Mouse (Mus musculus) heart, embryonic 12.5 days (tissue): ENCODE measurements around the gene Sema5b. TPM values are rescaled to one million over a fixed set of nuclear protein-coding genes. Genes with fewer than 3 reads are reported as not detected.

ENCODE experiments used
- ATAC-seq: fragments of 200-750 bp; cut with Nextera tagmentation; 2 replicates; pipeline ENCODE4 v1.8.0; 2017; ENCODE audit warnings: moderate TSS enrichment, moderate library complexity; ENCODE audit not compliant: insufficient number of reproducible peaks, low FRiP score
- H3K27ac ChIP-seq: fragments of 300-500 bp; sonication (generic); 2 replicates; pipeline ENCODE4 v1.5.1; 2016; ENCODE audit warnings: mild to moderate bottlenecking, moderate library complexity; ENCODE audit not compliant: poor library complexity, severe bottlenecking
- H3K27me3 ChIP-seq: fragments of 300-500 bp; sonication (generic); replicated peaks from 2 replicates; pipeline ENCODE4 v1.6.1; 2016; ENCODE audit warnings: mild to moderate bottlenecking, moderate library complexity
- H3K36me3 ChIP-seq: fragments of 300-500 bp; sonication (generic); 2 replicates; pipeline ENCODE4 v1.6.1; 2016; ENCODE audit warnings: mild to moderate bottlenecking, moderate library complexity
- H3K4me1 ChIP-seq: fragments of 300-500 bp; sonication (generic); replicated peaks from 2 replicates; pipeline ENCODE4 v1.6.1; 2016; ENCODE audit warnings: mild to moderate bottlenecking
- H3K4me2 ChIP-seq: fragments of 300-500 bp; sonication (generic); 2 replicates; pipeline ENCODE4 v1.6.1; 2016; ENCODE audit warnings: mild to moderate bottlenecking, moderate library complexity
- H3K4me3 ChIP-seq: fragments of 300-500 bp; sonication (generic); 2 replicates; pipeline ENCODE4 v1.5.1; 2016; ENCODE audit warnings: mild to moderate bottlenecking
- H3K9ac ChIP-seq: fragments of 300-500 bp; sonication (generic); 2 replicates; pipeline ENCODE4 v1.6.1; 2016; ENCODE audit warnings: mild to moderate bottlenecking, moderate library complexity
- H3K9me3 ChIP-seq: fragments of 300-500 bp; sonication (generic); replicated peaks from 2 replicates; pipeline ENCODE4 v1.6.1; 2016; ENCODE audit warnings: mild to moderate bottlenecking, moderate library complexity
- WGBS: fragments of 180-500 bp; shearing (Covaris S2); methylation state at CpG from one replicate; pipeline ENCODE4 v1.1.7; 2016; 5-methylcytosine and 5-hydroxymethylcytosine counted together
- polyA plus RNA-seq: library from polyadenylated mRNA; unstranded; fragments of >200 nt; fragmentation: Nextera tagmentation; extraction: Ambion mirVana; gene quantifications from 2 replicates; pipeline ENCODE4 v1.2.1, GENCODE M21; 2016

Sema5b gene
- 2.7 and 3.2 TPM in 2 replicates for polyA plus RNA-seq

DNA sequence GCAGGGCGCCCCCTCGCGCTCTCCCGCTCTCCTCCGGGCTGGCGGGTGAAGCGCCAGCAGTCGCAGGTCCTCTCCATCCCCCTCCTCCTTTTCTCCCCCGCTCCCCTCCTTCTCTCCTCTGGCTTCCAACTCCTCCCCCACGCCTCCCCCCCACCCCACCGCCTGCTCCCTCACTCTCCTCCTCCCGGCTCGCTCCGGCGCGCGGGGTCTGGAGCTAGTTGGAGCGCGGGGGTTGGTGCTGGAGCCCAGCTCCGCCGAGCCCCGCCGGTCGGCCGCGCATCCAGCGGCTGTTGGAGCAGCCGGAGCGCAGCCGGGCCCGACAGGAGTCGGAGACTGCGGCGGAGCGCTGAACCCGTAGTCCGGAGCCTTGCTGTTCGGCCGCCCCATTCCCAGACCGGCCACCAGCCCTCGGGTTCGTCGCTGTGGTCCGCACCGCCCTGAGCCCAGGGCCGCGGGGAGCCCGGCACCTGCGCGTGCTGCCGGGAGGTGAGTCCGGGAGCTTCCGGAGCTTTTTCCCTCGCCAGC, at the start of gene Sema5b:
Gene Sema5b (plus strand): TSS at position 29 of the 525 bp plus-strand sequence.
- peak within 1 kb of the TSS; percentile 49 for H3K4me3 ChIP-seq
- no peak within 1 kb of the TSS for H3K27ac ChIP-seq
- peak; percentile 70; the same call in 1 of the 2 replicates for ATAC-seq
- H3K9ac ChIP-seq, result peak within 1 kb of the TSS; percentile 64
- no peaks in the 10 kb centered on the region for H3K36me3 ChIP-seq
- WGBS, result 0% methylated on average over 54 of the region's 54 CpGs
- no peaks in the 10 kb centered on the region for H3K9me3 ChIP-seq
- peaks cover 19% of the 10 kb centered on the region for H3K4me1 ChIP-seq
- H3K27me3 ChIP-seq, result peaks cover 85% of the 10 kb centered on the region
- peak within 1 kb of the TSS; percentile 81 for H3K4me2 ChIP-seq

DNA sequence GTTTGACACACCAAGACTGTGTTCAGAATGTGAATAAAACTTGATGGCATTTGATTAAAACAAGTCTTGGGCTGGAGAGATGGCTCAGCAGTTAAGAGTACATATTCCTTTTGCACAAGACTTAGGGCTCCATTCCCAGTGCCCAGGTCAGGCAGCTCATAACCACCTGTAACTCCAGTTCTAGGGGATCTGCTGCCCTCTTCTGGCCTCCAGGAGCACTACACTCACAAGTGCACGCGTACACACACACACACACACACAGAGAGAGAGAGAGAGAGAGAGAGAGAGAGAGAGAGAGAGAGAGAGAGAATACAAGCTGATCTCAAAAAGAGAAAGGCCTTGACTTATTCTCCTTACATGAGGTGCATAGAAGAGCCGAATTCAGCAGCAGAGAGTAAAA, 40.6 kb upstream of the Sema5b start:
- no peaks in the 10 kb centered on the region for H3K9me3 ChIP-seq
- no peaks in the 10 kb centered on the region for H3K27me3 ChIP-seq
- 88% methylated on average over 3 of the region's 3 CpGs for WGBS
- ATAC-seq, result no peak
- no peak overlapping the region for H3K27ac ChIP-seq
- H3K4me1 ChIP-seq, result peaks cover 10% of the 10 kb centered on the region
- no peak overlapping the region for H3K4me2 ChIP-seq
- H3K9ac ChIP-seq, result no peak overlapping the region
- no peaks in the 10 kb centered on the region for H3K36me3 ChIP-seq
- no peak overlapping the region for H3K4me3 ChIP-seq

DNA sequence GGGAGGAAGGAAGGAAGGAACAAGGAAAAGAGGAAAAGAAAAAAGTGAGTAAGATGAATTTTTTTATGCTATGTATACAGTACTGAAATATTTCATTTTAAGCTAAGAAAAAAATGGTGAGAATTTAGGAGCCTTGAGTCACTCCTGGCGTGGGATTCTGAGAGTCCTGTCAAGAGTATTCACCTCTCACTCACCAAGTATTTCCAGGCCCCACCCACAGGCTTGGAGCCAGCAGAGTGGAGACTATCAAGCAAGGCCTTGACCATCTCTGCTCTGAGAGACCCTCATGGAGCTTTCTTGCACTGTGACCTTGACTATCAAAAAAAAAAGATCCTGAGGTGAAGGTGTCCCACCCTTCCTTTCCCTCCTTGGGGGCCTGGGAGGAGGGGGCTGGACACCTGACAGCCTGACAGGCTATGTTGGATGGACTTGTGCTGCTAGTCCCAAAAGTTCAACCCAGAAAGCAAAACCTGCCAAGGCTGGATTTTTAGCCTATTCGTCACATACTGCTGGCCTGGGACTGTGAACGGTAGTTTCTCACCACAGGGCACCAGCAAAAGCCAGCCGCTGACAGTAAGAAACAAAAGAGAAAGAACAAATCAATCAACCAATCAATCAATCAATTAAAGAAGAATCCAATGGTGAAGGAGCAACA, 39.7 kb upstream of the Sema5b start:
- Histone ChIP-seq H3K4me3 (no peak overlapping the region), H3K9ac (no peak overlapping the region), H3K27me3 (no peaks in the 10 kb centered on the region), H3K4me2 (no peak overlapping the region), H3K9me3 (no peaks in the 10 kb centered on the region), H3K4me1 (peaks cover 10% of the 10 kb centered on the region), H3K27ac (no peak overlapping the region), H3K36me3 (no peaks in the 10 kb centered on the region)
- no peak for ATAC-seq
- WGBS, result 74% methylated on average over 4 of the region's 4 CpGs

DNA sequence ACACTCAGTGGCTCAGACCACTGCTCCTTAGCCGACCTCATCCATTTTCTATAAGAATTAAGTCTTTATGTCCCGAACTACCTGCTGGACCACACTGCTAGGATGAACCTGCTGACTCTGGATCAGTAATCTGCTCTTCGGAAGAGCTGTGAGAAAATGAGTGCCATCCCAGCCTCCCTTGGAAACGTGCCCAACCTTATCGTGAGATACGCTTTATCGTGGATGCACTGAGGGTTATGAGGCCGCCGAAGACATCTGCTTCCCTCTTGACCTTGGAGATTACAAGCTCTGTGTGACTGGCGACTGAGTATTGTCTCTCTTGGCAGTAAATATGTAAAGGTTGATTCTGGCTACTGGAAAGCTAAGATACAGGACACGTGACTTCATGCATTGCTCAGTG, 38.5 kb upstream of the Sema5b start:
- H3K9me3 ChIP-seq, result no peaks in the 10 kb centered on the region
- H3K4me1 ChIP-seq, result peaks cover 10% of the 10 kb centered on the region
- H3K9ac ChIP-seq, result no peak overlapping the region
- H3K36me3 ChIP-seq, result no peaks in the 10 kb centered on the region
- no peak overlapping the region for H3K4me2 ChIP-seq
- WGBS, result 60% methylated on average over 11 of the region's 11 CpGs
- ATAC-seq, result no peak
- H3K27ac ChIP-seq, result no peak overlapping the region
- no peak overlapping the region for H3K4me3 ChIP-seq
- no peaks in the 10 kb centered on the region for H3K27me3 ChIP-seq

DNA sequence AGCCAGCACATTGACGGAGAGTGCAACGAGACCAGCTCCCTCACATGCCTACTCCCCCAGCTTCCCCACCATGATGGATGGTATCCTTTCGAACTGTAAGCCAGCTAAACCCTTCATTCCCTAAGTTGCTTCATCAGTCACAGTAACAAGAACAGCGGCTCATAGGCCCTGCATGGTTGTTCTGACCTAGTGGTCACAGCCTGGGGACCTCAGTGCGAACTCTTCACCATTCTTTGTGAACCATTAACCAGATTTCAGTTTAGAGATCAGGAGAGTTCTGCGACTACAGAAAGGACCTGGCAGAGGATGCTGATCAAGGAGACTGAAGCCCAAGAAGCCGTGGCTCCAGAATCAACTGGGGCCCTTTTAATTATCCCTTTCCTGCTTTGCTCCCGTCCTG, 36.7 kb upstream of the Sema5b start:
- ATAC-seq, result no peak
- Histone ChIP-seq H3K9me3 (no peaks in the 10 kb centered on the region), H3K4me3 (no peak overlapping the region), H3K36me3 (no peaks in the 10 kb centered on the region), H3K9ac (no peak overlapping the region), H3K27ac (no peak overlapping the region), H3K27me3 (no peaks in the 10 kb centered on the region), H3K4me1 (peaks cover 13% of the 10 kb centered on the region), H3K4me2 (no peak overlapping the region)
- 86% methylated on average over 8 of the region's 8 CpGs for WGBS

DNA sequence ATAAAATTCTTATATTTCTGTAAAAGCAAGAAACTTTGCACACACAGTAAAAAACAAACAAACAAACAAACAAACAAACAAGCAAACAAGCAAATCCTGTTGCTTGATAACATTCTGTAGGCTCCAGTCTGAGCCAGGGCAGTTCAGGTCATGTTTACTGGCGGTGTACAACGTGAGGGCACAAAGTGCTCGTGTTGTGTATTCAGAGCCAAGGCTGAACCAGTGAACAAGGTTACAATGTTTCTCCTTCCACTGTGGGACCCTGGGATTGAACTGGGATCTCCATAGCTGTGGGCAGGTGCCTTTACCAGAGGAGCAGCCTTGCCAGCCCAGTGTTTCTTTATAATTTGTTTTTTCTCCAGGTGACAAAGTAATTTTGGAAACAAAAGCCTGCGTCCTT, 35.2 kb upstream of the Sema5b start:
- ATAC-seq, result no peak
- WGBS, result 79% methylated on average over 4 of the region's 4 CpGs
- H3K36me3 ChIP-seq, result no peaks in the 10 kb centered on the region
- no peak overlapping the region for H3K27ac ChIP-seq
- H3K4me1 ChIP-seq, result peaks cover 21% of the 10 kb centered on the region
- no peak overlapping the region for H3K9ac ChIP-seq
- no peaks in the 10 kb centered on the region for H3K9me3 ChIP-seq
- H3K4me2 ChIP-seq, result no peak overlapping the region
- no peak overlapping the region for H3K4me3 ChIP-seq
- H3K27me3 ChIP-seq, result no peaks in the 10 kb centered on the region

DNA sequence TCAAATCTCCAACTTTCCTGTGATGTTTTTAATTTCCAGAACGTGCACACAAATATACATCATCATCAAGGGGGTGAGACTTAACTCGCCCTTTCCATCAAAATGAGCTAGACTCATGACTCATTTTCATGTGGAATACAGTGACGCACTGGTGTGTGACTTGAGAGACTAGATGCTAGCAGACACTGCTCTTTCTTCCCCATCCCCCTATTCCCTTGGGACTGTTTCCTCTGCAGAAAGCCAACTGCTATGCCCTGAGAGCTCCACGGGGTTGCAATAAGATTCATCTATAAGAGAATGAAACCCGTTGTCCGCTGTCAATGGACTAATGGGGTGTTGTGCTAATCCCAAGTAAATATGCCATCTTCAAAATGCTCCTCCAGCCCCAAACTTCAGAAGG, 32.4 kb upstream of the Sema5b start:
- no peak for ATAC-seq
- no peaks in the 10 kb centered on the region for H3K27me3 ChIP-seq
- H3K27ac ChIP-seq, result no peak overlapping the region
- H3K4me3 ChIP-seq, result no peak overlapping the region
- WGBS, result 76% methylated on average over 6 of the region's 6 CpGs
- H3K4me2 ChIP-seq, result no peak overlapping the region
- H3K9me3 ChIP-seq, result 0 out of 2 replicates have a peak, but pooled peaks cover 5% of the 10 kb centered on the region
- H3K36me3 ChIP-seq, result no peaks in the 10 kb centered on the region
- H3K4me1 ChIP-seq, result peaks cover 11% of the 10 kb centered on the region
- H3K9ac ChIP-seq, result no peak overlapping the region

DNA sequence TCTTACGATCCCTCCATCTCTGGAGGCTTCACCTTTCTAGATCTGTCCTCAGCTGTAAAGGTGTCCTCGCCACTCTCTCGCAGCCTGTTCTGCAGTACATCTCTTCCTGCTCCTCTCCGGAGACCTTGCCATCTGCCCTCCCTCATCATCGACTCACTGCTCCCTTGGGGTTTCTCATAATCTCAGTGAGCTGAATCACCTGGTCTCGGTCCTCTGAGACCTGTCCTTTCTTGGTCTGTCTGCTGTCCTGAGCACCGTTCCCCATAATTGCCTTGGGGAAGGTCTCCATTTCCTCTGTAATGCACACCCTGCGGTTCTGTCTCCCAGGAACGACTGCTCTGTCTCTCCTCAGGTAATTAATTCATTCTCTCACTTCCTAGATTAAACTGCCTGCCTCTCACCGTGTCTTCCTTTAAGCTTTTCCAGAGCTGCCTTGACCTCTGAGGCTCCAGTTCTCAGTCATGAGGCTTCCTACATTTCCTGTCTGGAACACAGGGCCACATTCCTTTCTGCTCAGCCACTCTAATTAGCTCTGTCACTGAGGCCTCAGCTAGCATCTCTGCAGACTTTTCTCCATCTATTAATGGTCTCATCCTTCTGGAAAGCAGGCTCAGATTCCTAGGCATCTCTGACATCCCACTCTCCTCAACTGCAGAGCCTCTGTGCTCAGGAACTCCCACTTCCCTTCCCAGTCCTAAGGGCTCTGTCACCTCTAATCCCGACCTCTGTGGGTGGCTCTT, 31.4 kb upstream of the Sema5b start:
- ATAC-seq, result no peak
- H3K9me3 ChIP-seq, result 0 out of 2 replicates have a peak, but pooled peaks cover 5% of the 10 kb centered on the region
- no peak overlapping the region for H3K4me2 ChIP-seq
- H3K27me3 ChIP-seq, result no peaks in the 10 kb centered on the region
- no peak overlapping the region for H3K4me3 ChIP-seq
- no peaks in the 10 kb centered on the region for H3K36me3 ChIP-seq
- H3K27ac ChIP-seq, result no peak overlapping the region
- no peak overlapping the region for H3K9ac ChIP-seq
- 45% methylated on average over 11 of the region's 11 CpGs for WGBS
- H3K4me1 ChIP-seq, result peaks cover 11% of the 10 kb centered on the region

DNA sequence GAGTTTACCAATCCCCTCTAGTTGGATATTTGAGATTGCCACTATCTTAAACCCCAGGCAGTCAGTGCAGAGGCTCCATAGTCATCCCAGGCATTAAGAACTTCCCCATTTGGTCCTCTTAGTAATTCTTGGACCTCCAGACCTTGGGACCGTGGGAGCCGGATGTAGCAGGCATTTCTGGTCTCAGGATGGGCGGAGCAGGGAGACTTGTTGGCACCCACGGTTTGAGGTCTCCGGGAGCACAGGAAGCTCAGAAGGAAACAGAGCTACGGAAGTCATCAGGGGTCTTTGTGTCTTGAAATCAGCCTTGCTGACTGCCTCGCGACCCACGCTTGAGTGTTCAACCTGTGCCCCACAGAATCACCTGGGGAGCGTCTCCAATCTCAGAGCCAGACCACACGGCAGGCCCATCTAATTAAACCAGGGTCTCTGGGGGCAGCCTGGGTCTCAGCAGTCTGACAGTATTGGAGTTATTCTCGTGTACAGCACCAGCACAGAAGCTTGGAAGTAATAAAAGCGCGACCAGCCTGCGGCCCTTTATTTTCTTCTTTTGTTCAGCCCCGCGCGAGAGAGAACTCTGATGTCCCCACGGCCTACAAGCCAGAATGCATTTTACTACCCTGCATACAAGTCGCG, 24.9 kb upstream of the Sema5b start:
- H3K4me2 ChIP-seq, result no peak overlapping the region
- ATAC-seq, result no peak
- H3K27ac ChIP-seq, result no peak overlapping the region
- H3K9me3 ChIP-seq, result 0 out of 2 replicates have a peak, but pooled peaks cover 5% of the 10 kb centered on the region
- no peak overlapping the region for H3K4me3 ChIP-seq
- no peak overlapping the region for H3K9ac ChIP-seq
- H3K36me3 ChIP-seq, result no peaks in the 10 kb centered on the region
- WGBS, result 69% methylated on average over 21 of the region's 21 CpGs
- H3K27me3 ChIP-seq, result no peaks in the 10 kb centered on the region
- peaks cover 13% of the 10 kb centered on the region for H3K4me1 ChIP-seq

DNA sequence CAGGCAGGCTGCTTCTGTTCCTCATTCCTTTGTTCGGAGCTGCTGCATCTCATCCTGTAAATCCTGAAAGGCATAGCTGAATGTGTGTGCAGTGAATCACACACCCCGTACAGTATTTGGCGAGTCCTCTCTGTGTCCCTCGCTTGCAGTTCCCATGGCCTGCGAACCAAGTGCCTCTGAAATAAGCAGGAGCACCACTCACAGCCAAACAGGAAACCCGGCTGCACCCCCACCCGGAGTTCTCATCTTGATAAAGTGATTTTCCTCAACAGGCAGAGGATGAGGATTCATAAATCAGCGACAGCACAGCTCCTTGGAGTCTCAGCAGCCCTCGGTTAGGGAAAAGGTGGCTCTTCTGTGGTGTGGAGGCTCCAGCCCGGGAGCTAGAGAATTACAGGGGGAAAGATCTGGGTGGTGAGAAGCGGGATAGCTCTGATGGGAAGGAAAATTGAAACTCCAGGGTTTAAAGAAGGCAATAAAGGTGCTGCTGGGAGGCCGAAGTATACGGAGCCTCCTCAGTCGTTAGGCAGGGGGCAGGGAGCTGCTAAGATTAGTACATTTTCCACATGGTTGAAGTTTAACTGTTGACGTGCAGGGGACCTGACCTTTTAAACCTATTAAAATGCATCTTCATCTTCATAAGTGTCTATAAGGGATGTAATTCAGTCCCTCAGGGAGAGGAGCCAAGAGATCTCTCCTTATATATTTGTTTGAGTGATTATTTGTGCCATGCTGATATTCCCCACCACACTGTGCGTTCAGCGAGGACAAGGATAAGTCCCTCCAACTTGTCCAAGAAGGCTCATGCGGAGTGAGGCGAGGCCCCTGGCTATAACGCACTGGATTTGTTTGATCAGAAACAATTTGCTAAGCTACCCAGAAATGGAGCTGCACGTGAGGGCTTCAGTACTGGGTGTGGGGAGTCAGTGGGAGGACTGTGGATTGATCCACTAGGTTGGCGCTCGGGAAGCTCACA, 22.7 kb upstream of the Sema5b start:
- no peaks in the 10 kb centered on the region for H3K9me3 ChIP-seq
- no peaks in the 10 kb centered on the region for H3K36me3 ChIP-seq
- no peak overlapping the region for H3K27ac ChIP-seq
- peaks cover 13% of the 10 kb centered on the region for H3K4me1 ChIP-seq
- no peaks in the 10 kb centered on the region for H3K27me3 ChIP-seq
- no peak overlapping the region for H3K9ac ChIP-seq
- peak overlapping the region; percentile 38; the same call in 1 of the 2 replicates for H3K4me2 ChIP-seq
- no peak for ATAC-seq
- H3K4me3 ChIP-seq, result no peak overlapping the region
- 55% methylated on average over 23 of the region's 23 CpGs for WGBS
